Mouse (Mus musculus) G1E (cell line): ENCODE measurements around the gene Gm10037.
"Not testable (repeated sequence)": the region's sequence is repeated elsewhere in the genome, so short reads cannot be mapped to it uniquely, and the experiment has no call there.

ENCODE experiments used
- CTCF ChIP-seq: IDR thresholded peaks from 2 replicates; pipeline ENCODE4 v1.5.1; 2012; ENCODE audit warnings: low read depth, low read length, inconsistent platforms, mixed read lengths
- GATA1 ChIP-seq: IDR thresholded peaks from 2 replicates; pipeline ENCODE4 v1.6.1; 2012; ENCODE audit warnings: borderline replicate concordance, low read length, inconsistent platforms, mixed read lengths
- GATA2 ChIP-seq: IDR thresholded peaks from 2 replicates; pipeline ENCODE4 v1.6.1; 2012; ENCODE audit warnings: low read depth, low read length, inconsistent platforms, borderline replicate concordance
- TAL1 ChIP-seq: conservative IDR thresholded peaks from 2 replicates; pipeline ENCODE4 v1.6.1; 2012; ENCODE audit warnings: low read depth, low read length, inconsistent platforms, mixed read lengths

- TF ChIP-seq CTCF, GATA2, TAL1, GATA1: not testable (repeated sequence)
Measured at GRCm38 (mm10) chr13:67833137-67833536, 2.2 kb downstream of the Gm10037 start.
